Mouse (Mus musculus) Patski (cell line): ENCODE results near the gene Letmd1. TPM values are rescaled to one million over a fixed set of nuclear protein-coding genes. Genes with fewer than 3 reads are reported as not detected.

Experiments
- ATAC-seq: fragments of 100-300 bp; one replicate; pipeline ENCODE4 v1.8.0; 2021
- CTCF ChIA-PET: fragments of 350-600 bp; sonication (Branson Sonifier 250); formaldehyde crosslinking; loops from one replicate; lab custom pipeline; 2022; ENCODE audit warnings: inconsistent platforms; lab: Charles Lee
- POLR2A ChIA-PET: fragments of 350-600 bp; sonication (Branson Sonifier 250); formaldehyde crosslinking; loops from one replicate; lab custom pipeline; 2022; ENCODE audit warnings: antibody characterized with exemption, inconsistent platforms; lab: Charles Lee
- DNase-seq: peaks from one replicate; pipeline ENCODE4 v3.0.0-alpha.2; 2011; ENCODE audit warnings: low read depth, low spot score
- H3K27me3 ChIP-seq: fragments of 371-371 bp; one replicate; pipeline ENCODE4 v1.5.1; 2021
- CTCF ChIP-seq: fragments of 100-300 bp; IDR thresholded peaks from one replicate; pipeline ENCODE4 v1.5.1; 2021
- in situ Hi-C: fragments of 300-500 bp; cut with MboI; formaldehyde crosslinking; loops from 3 replicates; pipeline ENCODE4 v1.11.1; 2018; ENCODE audit warnings: low pct_unique_long_range_greater_than_20kb, mixed read lengths
- polyA plus RNA-seq: library from polyadenylated mRNA; unstranded; gene quantifications from one replicate; pipeline ENCODE4 v1.2.3, GENCODE M21; 2021

Gene Letmd1
- polyA plus RNA-seq, 1 experiment from 2014 or later = 52.3 TPM

DNA sequence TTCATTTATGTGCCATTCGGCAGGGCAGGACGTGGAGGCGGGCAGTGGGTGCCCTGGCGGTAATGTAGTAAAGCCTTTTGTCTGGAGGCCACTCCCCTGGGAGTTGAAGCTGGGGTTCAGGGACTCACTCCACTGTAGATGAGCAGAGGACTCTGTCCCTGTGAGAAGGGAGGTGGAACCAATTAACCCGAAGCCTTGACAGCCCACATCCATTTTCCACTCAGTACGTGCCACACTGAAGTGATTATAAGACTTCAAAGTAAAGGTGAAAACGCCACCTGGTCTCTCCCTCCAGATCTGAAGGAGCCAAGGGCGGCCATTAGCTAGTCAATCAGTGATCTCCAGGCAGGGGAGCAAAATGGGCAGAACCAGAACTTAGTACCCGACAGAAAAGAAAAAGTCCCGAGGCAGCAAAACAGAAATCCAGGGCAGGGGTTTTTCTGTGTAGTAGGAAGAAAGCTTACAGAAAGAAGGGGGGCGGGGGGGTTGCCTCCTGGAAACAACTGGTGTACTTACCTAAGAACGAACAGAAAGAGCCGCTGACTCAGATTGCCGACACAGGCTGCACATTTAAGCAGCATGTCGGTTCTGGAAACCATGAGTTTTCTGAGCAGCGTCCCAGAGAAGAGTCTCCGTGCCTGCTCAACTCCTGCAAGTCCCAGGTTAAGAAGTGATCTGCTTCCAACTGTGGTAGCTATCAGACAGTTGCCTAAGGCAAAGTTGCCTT is 44.3 kb upstream of the Letmd1 start, which contains the start of gene Slc11a2:
Slc11a2 (minus strand) TSS at position 677 of the 727 bp plus-strand sequence.
- no peak for ATAC-seq

DNA sequence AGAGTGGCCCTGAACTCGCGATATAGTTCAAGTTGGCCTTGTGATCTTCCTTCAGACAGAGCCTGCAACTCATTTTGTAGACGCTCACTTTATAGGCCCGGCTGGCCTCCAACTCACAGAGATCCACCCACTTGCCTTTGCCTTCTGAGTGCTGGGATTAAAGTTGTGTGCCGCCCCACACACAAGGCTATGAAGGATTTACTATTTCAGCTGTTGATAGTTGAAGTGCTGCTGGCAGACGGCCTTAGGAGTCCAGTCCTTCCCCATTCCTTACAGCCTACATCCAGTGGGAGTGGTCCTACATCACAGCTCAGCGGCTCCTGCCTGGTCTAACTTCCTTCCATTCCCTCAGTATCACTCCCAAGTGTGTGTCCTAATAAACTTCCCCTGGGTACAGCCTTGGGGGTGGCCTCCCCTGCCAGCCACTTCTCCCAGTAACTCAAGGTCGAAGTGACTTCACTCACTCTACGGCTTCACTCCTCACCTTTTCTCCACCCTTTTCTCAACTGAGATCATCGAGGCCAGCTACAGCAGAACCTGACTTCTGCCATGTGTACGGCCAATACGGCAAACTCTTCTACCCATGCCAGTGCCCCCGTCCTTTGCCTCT is 40.4 kb upstream of the Letmd1 start:
- DNase-seq (no peak), ATAC-seq (no peak)
- CTCF ChIA-PET = interaction anchor here (0.8 kb wide), 1 partner anchor 28 kb away, joined by 3 read pairs; no protein-coding TSS in a partner anchor
- no peak for TF ChIP-seq CTCF
- in situ Hi-C loops = no loop called here
- H3K27me3 ChIP-seq = no peaks in the 10 kb centered on the region
- POLR2A ChIA-PET = no interaction called here

More for the DNA sequence above, 44.3 kb upstream of the Letmd1 start, which contains the start of gene Slc11a2:
- CTCF ChIA-PET = interaction anchor here (1.1 to 1.4 kb wide), 2 partner anchors 19 to 20 kb away, joined by 3 read pairs; no protein-coding TSS in a partner anchor
- POLR2A ChIA-PET = no interaction called here
- DNase-seq = no peak
- H3K27me3 ChIP-seq = no peaks in the 10 kb centered on the region
- TF ChIP-seq CTCF = no peak
- in situ Hi-C loops = no loop called here

DNA sequence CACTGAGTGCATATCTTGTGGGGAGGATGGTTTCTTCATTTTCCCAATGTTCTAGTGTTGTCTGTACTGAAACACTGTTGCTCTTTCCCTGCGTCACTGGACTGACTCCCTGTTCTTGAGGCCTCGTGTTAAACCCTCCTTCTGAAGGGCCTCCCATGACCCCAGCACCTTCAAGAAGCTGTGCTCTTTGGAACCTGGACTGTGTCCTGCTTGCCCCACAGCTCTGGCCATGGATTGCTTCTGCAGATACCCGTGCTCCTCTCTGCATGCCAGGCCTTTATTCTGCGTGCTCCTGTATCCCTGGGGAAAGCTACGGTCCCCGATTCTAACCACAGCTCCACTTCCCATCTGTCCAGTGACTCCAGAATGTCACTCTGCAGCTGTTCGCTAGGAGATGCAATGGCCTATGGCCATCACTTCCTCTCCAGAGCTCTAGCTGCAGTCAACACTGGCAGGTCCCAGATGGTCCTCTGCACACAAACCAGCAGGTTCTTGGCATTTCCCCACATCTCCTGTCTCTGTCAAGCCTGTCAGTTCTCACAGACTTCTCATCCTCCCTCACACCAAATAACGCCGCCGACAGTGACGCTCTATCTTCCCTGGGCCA is 38.8 kb upstream of the Letmd1 start:
- TF ChIP-seq CTCF = no peak
- ChIA-PET CTCF (interaction anchor here (1.1 kb wide), 1 partner anchor 27 kb away, joined by 4 read pairs; no protein-coding TSS in a partner anchor), POLR2A (no interaction called here)
- no peaks in the 10 kb centered on the region for H3K27me3 ChIP-seq
- ATAC-seq = no peak
- in situ Hi-C loops = no loop called here
- DNase-seq = no peak

DNA sequence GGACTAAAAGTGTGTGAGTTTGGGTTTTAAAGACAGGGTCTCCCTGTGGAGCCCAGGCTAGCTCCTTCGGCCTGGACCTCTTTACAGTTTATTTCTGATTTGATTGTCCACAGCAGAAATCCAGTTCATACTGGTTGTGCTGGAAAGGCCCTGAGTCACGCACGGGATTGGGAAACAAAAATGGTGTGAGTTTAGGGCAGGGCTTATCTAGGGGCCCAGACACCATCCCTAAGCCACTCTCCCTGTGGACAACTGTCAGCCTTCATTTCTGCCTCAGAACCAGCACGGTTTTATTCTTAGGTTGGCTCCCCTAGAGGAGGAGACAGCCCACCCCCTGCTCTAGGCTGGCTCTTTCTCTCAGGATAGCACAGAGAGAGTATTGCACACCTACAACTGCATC is 35.6 kb upstream of the Letmd1 start:
- ATAC-seq (no peak), DNase-seq (no peak)
- no peaks in the 10 kb centered on the region for H3K27me3 ChIP-seq
- TF ChIP-seq CTCF = no peak
- CTCF ChIA-PET = interaction anchor here (1.4 kb wide), 1 partner anchor 18 kb away, joined by 3 read pairs; no protein-coding TSS in a partner anchor
- in situ Hi-C loops = no loop called here
- POLR2A ChIA-PET = interaction anchor here (1.5 kb wide), 1 partner anchor 10 kb away, joined by 4 read pairs; no protein-coding TSS in a partner anchor

DNA sequence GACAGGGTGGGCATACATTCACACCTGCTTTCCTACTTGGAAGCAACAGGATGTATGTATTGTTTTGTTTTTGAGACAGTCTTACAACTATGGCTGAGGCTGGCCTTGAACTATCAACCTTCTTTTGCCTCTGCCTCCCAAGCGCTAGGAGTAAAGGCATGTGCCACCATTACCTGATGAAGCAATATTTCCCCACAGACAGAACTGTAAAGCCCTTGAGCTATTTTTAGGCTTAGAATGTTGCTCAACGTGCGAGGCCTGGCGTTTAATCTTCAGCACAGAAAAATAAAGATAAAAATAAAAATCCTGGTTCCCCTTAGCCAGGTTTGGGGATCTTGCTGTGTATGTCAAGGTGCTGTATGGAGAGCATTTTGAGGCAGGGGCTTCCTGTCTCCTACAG is 32.7 kb upstream of the Letmd1 start:
- H3K27me3 ChIP-seq = no peaks in the 10 kb centered on the region
- ChIA-PET CTCF (interaction anchor here (0.7 kb wide), 1 partner anchor 275 kb away, joined by 3 read pairs; no protein-coding TSS in a partner anchor), POLR2A (no interaction called here)
- DNase-seq (no peak), ATAC-seq (no peak)
- in situ Hi-C loops = no loop called here
- TF ChIP-seq CTCF = no peak

DNA sequence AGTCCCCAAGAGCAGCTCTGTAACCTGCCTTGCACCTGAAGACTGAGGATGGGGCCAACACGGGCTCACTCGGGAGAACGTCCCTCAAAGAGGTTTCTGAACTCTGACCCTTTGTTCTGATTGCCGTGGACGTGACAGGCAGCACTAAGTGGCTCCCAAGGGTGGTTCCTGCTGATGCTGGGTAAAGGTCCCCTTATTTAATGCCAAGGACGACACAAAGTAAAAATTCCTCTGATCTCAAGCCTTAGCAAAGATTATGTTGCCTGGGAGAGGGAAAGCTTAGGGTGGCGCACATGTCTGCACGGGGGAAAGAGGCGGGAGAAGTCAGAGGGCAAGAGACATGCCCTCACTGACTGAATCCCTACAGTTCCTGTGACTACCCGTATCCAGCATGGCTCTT is 32.3 kb upstream of the Letmd1 start:
- ChIA-PET POLR2A (no interaction called here), CTCF (interaction anchor here (0.7 to 0.9 kb wide), 2 partner anchors 15 to 275 kb away, joined by 3 to 4 read pairs; partner anchors contain the start of gene Gm5475)
- DNase-seq (no peak), ATAC-seq (no peak)
- H3K27me3 ChIP-seq = no peaks in the 10 kb centered on the region
- in situ Hi-C loops = no loop called here
- TF ChIP-seq CTCF = no peak

DNA sequence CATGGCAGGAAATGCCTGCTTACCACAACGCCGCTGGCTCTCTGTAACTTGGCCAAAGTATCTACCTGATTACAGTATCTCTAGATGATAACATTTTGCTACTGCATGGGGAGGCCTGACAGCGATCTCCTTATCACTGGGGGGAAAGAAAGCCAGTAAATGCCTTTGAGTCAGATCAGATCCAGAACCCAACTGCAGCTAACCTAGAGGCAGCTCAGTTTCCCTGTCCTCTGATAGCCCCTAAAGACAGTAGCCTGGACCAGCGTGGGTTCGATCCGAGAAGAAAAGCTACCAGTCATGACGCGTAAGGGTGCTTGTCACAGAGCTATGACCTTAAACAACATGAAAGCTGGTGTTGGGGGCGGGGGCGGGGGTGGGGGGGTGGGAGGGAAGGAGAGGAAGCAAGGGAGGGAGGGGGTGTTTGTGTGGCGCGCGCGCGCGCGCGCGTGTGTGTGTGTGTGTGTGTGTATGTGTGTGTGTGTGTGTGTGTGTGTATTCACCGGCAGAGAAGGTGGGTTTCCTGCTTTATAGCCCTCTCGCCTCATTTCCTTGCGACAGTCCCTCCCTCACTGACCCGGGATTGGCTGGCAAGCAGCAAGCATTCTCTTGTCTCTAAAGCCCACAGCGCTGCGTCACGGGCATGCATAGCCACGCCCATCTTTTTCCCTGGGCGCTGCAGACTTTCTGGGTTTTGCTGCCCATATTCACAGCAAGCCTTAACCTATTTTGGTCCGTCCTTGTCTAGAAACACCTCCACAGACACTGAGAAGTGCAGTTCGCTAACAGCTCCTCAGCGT is 25.5 kb upstream of the Letmd1 start:
- H3K27me3 ChIP-seq = no peaks in the 10 kb centered on the region
- CTCF ChIA-PET = interaction anchor here (1.3 to 3.2 kb wide), 3 partner anchors 14 to 19 kb away, joined by 3 to 8 read pairs (median 4); no protein-coding TSS in a partner anchor
- in situ Hi-C loops = loop anchor here (10.0 kb wide), 1 partner anchor 409 kb away; the partner anchor contains the start of gene Dip2b
- TF ChIP-seq CTCF = no peak
- POLR2A ChIA-PET = no interaction called here
- DNase-seq (no peak), ATAC-seq (no peak)

DNA sequence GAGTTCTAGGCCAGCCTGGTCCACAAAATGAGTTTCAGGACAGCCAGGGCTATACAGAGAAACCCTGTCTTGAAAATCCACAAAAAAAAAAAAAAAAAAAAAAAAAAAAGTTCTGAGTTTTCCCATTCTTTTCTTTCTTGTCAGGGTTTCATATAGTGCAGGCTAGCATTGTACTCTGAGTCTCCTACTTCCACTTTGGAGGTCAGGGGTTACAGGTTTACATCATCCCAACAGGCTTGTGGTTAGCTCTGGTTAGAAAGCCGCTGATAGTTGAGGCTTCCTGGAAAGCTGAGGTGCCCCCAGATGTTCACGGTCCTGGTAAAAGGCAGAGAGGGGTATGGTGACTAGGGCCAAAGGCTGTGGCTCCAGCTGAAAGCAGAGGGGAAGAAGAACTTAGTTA is 21.9 kb upstream of the Letmd1 start:
- POLR2A ChIA-PET = no interaction called here
- in situ Hi-C loops = loop anchor here (10.0 kb wide), 1 partner anchor 412 kb away; the partner anchor contains the start of gene Dip2b

DNA sequence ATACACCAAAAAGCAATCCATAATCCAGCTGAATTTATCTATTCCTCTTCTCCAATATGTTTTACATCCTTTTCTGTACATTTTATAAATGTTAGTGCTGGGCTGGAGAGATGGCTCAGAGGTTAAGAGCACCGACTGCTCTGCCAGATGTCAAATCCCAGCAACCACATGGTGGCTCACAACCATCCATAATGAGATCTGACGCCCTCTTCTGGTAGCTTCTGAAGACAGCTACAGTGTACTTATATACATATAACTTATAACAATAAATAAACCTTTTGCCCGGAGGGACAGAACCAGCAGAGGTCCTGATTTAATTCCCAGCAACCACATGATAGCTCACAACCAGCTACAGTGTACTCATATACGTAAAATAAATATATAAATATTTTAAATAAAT is 20.3 kb upstream of the Letmd1 start:
- no peak for DNase-seq
- no peak for TF ChIP-seq CTCF
- no peak for ATAC-seq
- no peaks in the 10 kb centered on the region for H3K27me3 ChIP-seq
- in situ Hi-C loops = loop anchor here (10.0 kb wide), 1 partner anchor 414 kb away; the partner anchor contains the start of gene Dip2b
- CTCF ChIA-PET = interaction anchor here (1.5 to 1.8 kb wide), 3 partner anchors 17 to 142 kb away, joined by 3 to 8 read pairs (median 4); no protein-coding TSS in a partner anchor
- POLR2A ChIA-PET = no interaction called here

More for the DNA sequence above, 21.9 kb upstream of the Letmd1 start:
- no peak for DNase-seq
- no peaks in the 10 kb centered on the region for H3K27me3 ChIP-seq
- no peak for ATAC-seq
- CTCF ChIA-PET = interaction anchor here (0.6 to 1.8 kb wide), 2 partner anchors 140 to 295 kb away, joined by 3 to 4 read pairs; no protein-coding TSS in a partner anchor
- no peak for TF ChIP-seq CTCF
